Mouse (Mus musculus): Measurements from ENCODE around the gene Tldc1. TPM values are rescaled to one million over a fixed set of nuclear protein-coding genes. Genes with fewer than 3 reads are reported as not detected.

Gene Tldc1
- polyA plus RNA-seq, 1 experiment from 2014 or later = 5.4 TPM

DNA sequence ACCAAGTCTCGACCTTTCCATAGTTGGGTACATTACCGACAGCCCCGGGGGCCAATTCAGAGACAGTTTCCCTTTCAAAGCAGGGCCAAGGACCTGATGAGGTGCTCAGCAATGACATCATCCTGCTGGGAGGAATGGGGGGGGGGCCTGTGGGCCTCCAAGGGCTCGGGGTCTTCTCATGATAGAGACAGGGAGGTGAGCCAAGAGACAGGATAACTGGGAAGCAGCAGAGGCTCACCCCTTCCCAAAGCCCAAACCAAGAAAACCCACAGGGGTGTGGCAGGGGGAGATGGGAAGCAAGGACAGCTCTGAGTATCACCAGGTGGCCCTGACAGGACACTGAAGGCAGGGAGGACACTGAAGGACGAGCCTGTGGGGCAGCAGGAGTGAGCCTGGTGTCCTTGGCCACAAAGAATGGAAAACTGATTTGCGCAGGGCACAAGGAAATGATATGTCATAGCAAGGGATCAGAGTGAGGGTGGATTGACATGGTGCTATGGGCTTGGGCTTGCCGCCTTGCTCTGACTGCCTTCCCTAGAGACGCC, 49.8 kb downstream of the Tldc1 start:
- 83% methylated on average over 8 of the region's 8 CpGs for WGBS
- no peaks in the 10 kb centered on the region for H3K36me3 ChIP-seq (ENCODE audit: control insufficient read depth, insufficient read depth, low read length)
- ATAC-seq (ENCODE audit: low read depth) (no peak), DNase-seq (ENCODE audit: low spot score) (no peak)
- H3K27ac ChIP-seq (replicated peaks; ENCODE audit: low read depth, low read length) = no peak overlapping the region
- no peak overlapping the region for H3K9ac ChIP-seq (ENCODE audit: low read depth, low read length)
- no peak overlapping the region for H3K4me3 ChIP-seq (ENCODE audit: low read depth, low read length)
- H3K9me3 ChIP-seq (ENCODE audit: control insufficient read depth, low read length) = no peaks in the 10 kb centered on the region
- no peaks in the 10 kb centered on the region for H3K27me3 ChIP-seq (replicated peaks; ENCODE audit: control insufficient read depth, insufficient read depth, low read length)
- H3K4me2 ChIP-seq (ENCODE audit: low read depth, low read length) = no peak overlapping the region
- H3K4me1 ChIP-seq (ENCODE audit: control insufficient read depth, insufficient read depth, low read length) = no peaks in the 10 kb centered on the region

DNA sequence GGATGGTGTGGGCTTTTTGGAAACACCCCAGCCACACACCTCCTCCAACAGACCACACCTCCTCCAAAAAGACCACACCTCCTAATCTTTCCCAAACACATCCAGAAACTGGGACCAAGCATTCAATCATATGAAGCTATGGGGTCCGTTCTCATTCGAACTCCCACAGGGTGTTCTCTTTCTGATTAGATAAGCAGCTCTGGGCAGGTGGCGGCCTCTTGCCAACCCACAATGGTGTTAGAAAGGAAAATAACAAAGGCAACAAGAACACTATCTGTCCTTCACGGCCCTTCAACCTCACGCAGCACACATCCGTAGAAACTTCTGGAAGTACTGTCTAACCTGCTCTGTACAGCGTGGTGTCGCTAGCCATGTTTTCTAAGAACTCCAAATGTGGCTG, 51.1 kb downstream of the Tldc1 start:
- Histone ChIP-seq H3K9ac (ENCODE audit: low read depth, low read length) (no peak overlapping the region), H3K36me3 (ENCODE audit: control insufficient read depth, insufficient read depth, low read length) (no peaks in the 10 kb centered on the region)

DNA sequence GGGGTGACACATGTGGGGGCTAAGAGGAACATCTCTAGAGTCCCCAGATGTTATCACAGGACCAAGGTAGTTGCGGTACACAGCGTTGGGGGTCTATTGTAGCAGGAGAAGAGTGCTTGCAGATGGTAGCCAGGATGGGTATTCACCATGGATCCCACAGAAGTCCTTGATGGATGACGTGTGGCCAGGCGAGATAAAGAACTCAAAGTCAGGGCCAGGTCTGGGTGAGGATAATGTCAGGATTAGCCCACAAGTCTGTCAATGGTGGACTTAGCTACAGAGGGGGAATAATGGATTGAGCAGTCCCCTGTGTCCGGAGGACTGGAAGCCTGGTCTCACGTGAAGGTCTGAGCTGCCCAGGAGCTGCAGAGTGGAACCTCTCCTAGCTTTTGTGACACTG, 53.6 kb downstream of the Tldc1 start:
- Histone ChIP-seq H3K4me1 (ENCODE audit: control insufficient read depth, insufficient read depth, low read length) (no peaks in the 10 kb centered on the region), H3K4me2 (ENCODE audit: low read depth, low read length) (no peak overlapping the region), H3K36me3 (ENCODE audit: control insufficient read depth, insufficient read depth, low read length) (no peaks in the 10 kb centered on the region), H3K4me3 (ENCODE audit: low read depth, low read length) (no peak overlapping the region), H3K9ac (ENCODE audit: low read depth, low read length) (no peak overlapping the region), H3K27me3 (replicated peaks; ENCODE audit: control insufficient read depth, insufficient read depth, low read length) (no peaks in the 10 kb centered on the region), H3K9me3 (ENCODE audit: control insufficient read depth, low read length) (no peaks in the 10 kb centered on the region), H3K27ac (replicated peaks; ENCODE audit: low read depth, low read length) (no peak overlapping the region)
- ATAC-seq (ENCODE audit: low read depth) = no peak
- WGBS = 82% methylated on average over 6 of the region's 6 CpGs
- no peak for DNase-seq (ENCODE audit: low spot score)

More for the DNA sequence above, 51.1 kb downstream of the Tldc1 start:
- 87% methylated on average over 8 of the region's 8 CpGs for WGBS
- Histone ChIP-seq H3K27ac (replicated peaks; ENCODE audit: low read depth, low read length) (no peak overlapping the region), H3K4me1 (ENCODE audit: control insufficient read depth, insufficient read depth, low read length) (no peaks in the 10 kb centered on the region), H3K27me3 (replicated peaks; ENCODE audit: control insufficient read depth, insufficient read depth, low read length) (no peaks in the 10 kb centered on the region), H3K4me3 (ENCODE audit: low read depth, low read length) (no peak overlapping the region), H3K9me3 (ENCODE audit: control insufficient read depth, low read length) (no peaks in the 10 kb centered on the region), H3K4me2 (ENCODE audit: low read depth, low read length) (no peak overlapping the region)
- DNase-seq (ENCODE audit: low spot score) (no peak), ATAC-seq (ENCODE audit: low read depth) (no peak)

DNA sequence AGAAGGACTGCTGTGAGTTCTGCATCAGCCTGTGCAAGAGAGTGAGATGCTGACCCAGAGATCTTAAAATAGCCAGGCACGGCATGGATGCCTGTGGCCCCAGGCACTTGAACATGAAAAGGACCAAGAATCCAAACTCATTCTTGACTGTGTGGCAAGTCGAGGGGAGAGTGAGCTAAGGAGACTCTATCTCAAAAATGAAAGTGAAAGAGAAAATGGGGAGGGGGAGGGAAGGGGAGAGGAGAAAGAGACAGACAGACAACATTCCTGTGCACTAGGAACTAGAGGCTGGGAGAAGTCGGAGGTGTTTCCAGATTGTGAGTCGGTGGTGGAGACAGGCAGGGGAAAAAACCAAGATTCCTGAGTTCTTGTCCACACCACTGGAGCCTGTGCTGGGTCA, 54.5 kb downstream of the Tldc1 start:
- Histone ChIP-seq H3K4me3 (ENCODE audit: low read depth, low read length) (no peak overlapping the region), H3K36me3 (ENCODE audit: control insufficient read depth, insufficient read depth, low read length) (no peaks in the 10 kb centered on the region), H3K4me1 (ENCODE audit: control insufficient read depth, insufficient read depth, low read length) (no peaks in the 10 kb centered on the region), H3K4me2 (ENCODE audit: low read depth, low read length) (no peak overlapping the region), H3K9ac (ENCODE audit: low read depth, low read length) (no peak overlapping the region), H3K27ac (replicated peaks; ENCODE audit: low read depth, low read length) (no peak overlapping the region), H3K27me3 (replicated peaks; ENCODE audit: control insufficient read depth, insufficient read depth, low read length) (no peaks in the 10 kb centered on the region), H3K9me3 (ENCODE audit: control insufficient read depth, low read length) (no peaks in the 10 kb centered on the region)
- DNase-seq (ENCODE audit: low spot score) (no peak), ATAC-seq (ENCODE audit: low read depth) (no peak)
- 52% methylated on average over 4 of the region's 4 CpGs for WGBS

DNA sequence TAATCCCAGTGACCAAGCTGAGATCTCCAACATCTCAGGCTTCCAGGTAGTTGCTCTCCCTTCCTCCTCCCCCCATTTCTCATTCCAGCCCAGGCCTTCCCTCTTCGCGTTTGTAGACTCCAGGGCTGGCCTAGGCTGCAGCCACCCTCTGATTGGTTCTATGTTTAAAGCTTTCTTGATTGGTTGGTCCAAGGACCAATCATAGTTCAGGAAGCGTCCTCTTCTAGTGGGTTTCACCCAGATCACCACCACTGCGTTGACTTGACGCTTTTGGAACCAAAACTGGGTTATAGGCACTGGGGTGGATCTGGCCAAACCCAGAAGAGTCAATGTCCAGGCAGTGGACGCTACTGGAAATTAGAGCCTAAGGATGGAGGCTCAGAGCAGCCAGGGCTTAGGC, 55.9 kb downstream of the Tldc1 start:
- no peak overlapping the region for H3K4me2 ChIP-seq (ENCODE audit: low read depth, low read length)
- DNase-seq (ENCODE audit: low spot score) = no peak
- H3K36me3 ChIP-seq (ENCODE audit: control insufficient read depth, insufficient read depth, low read length) = no peaks in the 10 kb centered on the region
- H3K4me1 ChIP-seq (ENCODE audit: control insufficient read depth, insufficient read depth, low read length) = no peaks in the 10 kb centered on the region
- no peak overlapping the region for H3K9ac ChIP-seq (ENCODE audit: low read depth, low read length)
- H3K4me3 ChIP-seq (ENCODE audit: low read depth, low read length) = no peak overlapping the region
- H3K27me3 ChIP-seq (replicated peaks; ENCODE audit: control insufficient read depth, insufficient read depth, low read length) = no peaks in the 10 kb centered on the region
- no peak overlapping the region for H3K27ac ChIP-seq (replicated peaks; ENCODE audit: low read depth, low read length)
- no peaks in the 10 kb centered on the region for H3K9me3 ChIP-seq (ENCODE audit: control insufficient read depth, low read length)
- 49% methylated on average over 6 of the region's 6 CpGs for WGBS
- no peak for ATAC-seq (ENCODE audit: low read depth)

DNA sequence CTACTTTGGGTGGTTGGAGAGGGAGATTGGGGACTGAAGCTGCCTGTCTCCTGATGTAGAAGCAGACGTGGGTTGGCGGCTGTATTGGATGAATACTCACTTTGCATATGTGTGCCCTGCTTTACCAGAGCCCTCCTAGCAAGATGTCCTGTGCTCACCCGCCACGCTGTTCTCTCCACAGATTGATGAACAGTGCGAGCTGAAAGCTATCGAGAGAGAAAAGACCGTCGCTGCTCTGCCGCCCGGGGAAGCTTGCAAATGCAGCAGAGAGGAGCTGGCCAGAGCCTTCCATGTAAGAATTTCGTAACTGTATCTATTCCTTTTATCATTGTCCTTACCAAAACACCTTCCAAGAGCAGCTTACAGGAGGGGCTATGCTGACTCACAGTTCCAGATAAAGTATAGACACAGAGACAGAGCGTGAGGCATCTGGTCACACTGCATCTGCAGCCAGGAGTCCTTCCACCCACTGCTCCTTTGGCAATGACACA, 59.2 kb downstream of the Tldc1 start:
- Histone ChIP-seq H3K27me3 (replicated peaks; ENCODE audit: control insufficient read depth, insufficient read depth, low read length) (no peaks in the 10 kb centered on the region), H3K4me3 (ENCODE audit: low read depth, low read length) (no peak overlapping the region), H3K4me1 (ENCODE audit: control insufficient read depth, insufficient read depth, low read length) (no peaks in the 10 kb centered on the region), H3K27ac (replicated peaks; ENCODE audit: low read depth, low read length) (no peak overlapping the region), H3K9ac (ENCODE audit: low read depth, low read length) (no peak overlapping the region), H3K36me3 (ENCODE audit: control insufficient read depth, insufficient read depth, low read length) (no peaks in the 10 kb centered on the region), H3K9me3 (ENCODE audit: control insufficient read depth, low read length) (no peaks in the 10 kb centered on the region), H3K4me2 (ENCODE audit: low read depth, low read length) (no peak overlapping the region)
- no peak for ATAC-seq (ENCODE audit: low read depth)
- WGBS = 77% methylated on average over 12 of the region's 12 CpGs
- no peak for DNase-seq (ENCODE audit: low spot score)

DNA sequence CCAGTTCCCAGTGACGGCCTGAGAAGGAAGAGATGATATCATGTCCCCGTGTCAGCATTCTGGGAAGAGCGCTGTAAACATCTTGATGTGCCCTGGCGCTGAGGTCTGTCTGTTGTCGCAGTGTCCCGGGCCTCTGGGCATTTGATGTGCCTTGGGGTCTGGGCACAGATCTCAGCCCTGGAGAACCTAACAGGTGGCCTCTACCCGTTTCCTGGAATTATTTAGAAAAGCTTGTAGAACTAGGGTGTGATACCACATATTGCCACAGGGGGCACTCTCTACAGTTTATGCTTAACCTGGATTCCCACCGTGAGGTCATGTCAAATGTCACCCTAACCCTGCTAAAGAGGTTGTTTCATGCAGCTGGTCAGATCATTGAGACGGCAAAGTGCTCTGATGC, 60.5 kb downstream of the Tldc1 start:
- Histone ChIP-seq H3K36me3 (ENCODE audit: control insufficient read depth, insufficient read depth, low read length) (no peaks in the 10 kb centered on the region), H3K4me3 (ENCODE audit: low read depth, low read length) (no peak overlapping the region), H3K4me2 (ENCODE audit: low read depth, low read length) (no peak overlapping the region), H3K9me3 (ENCODE audit: control insufficient read depth, low read length) (no peaks in the 10 kb centered on the region), H3K4me1 (ENCODE audit: control insufficient read depth, insufficient read depth, low read length) (no peaks in the 10 kb centered on the region), H3K9ac (ENCODE audit: low read depth, low read length) (no peak overlapping the region), H3K27me3 (replicated peaks; ENCODE audit: control insufficient read depth, insufficient read depth, low read length) (no peaks in the 10 kb centered on the region), H3K27ac (replicated peaks; ENCODE audit: low read depth, low read length) (no peak overlapping the region)
- DNase-seq (ENCODE audit: low spot score) (no peak), ATAC-seq (ENCODE audit: low read depth) (no peak)
- 54% methylated on average over 9 of the region's 9 CpGs for WGBS

DNA sequence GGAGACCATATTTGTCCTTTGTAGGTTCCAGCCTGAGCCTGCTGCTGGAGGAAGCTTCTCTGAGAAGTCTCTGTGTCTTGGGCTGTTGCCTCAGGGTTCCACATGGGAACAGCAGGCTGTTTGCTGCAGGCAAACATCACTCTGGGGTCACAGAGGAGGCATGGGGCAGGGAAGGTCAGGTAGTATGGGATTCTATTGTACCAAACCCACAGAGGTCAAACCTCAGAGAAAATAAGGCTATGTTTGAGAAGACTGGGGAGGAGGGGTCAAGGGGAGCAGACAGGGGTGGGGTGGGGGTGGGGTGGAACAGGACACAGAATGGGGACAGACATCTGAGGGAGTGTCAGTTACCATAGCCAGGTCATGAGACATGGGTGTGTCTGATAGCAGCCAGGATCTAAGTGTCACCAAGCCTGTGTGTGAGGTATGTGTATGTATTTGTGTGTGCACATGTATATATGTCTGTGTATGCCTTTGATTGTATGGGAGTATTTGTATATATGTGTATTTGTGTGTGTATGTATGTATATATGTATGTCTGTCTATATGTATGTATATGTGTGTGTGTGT, 61.4 kb downstream of the Tldc1 start:
- H3K36me3 ChIP-seq (ENCODE audit: control insufficient read depth, insufficient read depth, low read length) = no peaks in the 10 kb centered on the region
- DNase-seq (ENCODE audit: low spot score) (no peak), ATAC-seq (ENCODE audit: low read depth) (no peak)
- H3K4me2 ChIP-seq (ENCODE audit: low read depth, low read length) = no peak overlapping the region
- no peak overlapping the region for H3K4me3 ChIP-seq (ENCODE audit: low read depth, low read length)
- H3K4me1 ChIP-seq (ENCODE audit: control insufficient read depth, insufficient read depth, low read length) = no peaks in the 10 kb centered on the region
- no peaks in the 10 kb centered on the region for H3K27me3 ChIP-seq (replicated peaks; ENCODE audit: control insufficient read depth, insufficient read depth, low read length)
- no peaks in the 10 kb centered on the region for H3K9me3 ChIP-seq (ENCODE audit: control insufficient read depth, low read length)
- H3K27ac ChIP-seq (replicated peaks; ENCODE audit: low read depth, low read length) = no peak overlapping the region
- no peak overlapping the region for H3K9ac ChIP-seq (ENCODE audit: low read depth, low read length)

DNA sequence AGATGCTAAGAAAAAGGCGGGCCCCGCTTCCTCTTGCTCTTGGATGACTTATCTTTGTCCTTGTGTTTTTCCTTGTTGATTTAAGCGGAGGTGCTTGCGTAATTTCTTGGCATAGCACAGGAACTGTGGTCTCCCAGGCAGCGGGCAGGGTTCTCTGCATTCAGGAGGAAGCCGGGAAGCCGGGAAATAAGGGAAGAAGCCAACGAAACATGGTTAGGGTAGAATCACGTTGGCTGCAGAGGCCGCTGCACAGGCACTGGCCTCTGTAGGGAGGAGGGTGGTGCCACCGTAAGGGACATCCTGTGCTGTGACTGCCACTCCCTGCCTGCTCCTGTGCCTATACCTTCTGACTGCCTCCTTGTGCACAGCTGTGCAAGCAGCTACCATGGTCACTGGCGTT, 63.0 kb downstream of the Tldc1 start:
- H3K36me3 ChIP-seq (ENCODE audit: control insufficient read depth, insufficient read depth, low read length) = no peaks in the 10 kb centered on the region
- H3K27ac ChIP-seq (replicated peaks; ENCODE audit: low read depth, low read length) = no peak overlapping the region
- no peak for DNase-seq (ENCODE audit: low spot score)
- no peak for ATAC-seq (ENCODE audit: low read depth)
- H3K4me3 ChIP-seq (ENCODE audit: low read depth, low read length) = no peak overlapping the region
- no peaks in the 10 kb centered on the region for H3K9me3 ChIP-seq (ENCODE audit: control insufficient read depth, low read length)
- no peak overlapping the region for H3K4me2 ChIP-seq (ENCODE audit: low read depth, low read length)
- no peaks in the 10 kb centered on the region for H3K27me3 ChIP-seq (replicated peaks; ENCODE audit: control insufficient read depth, insufficient read depth, low read length)
- 62% methylated on average over 12 of the region's 12 CpGs for WGBS
- no peaks in the 10 kb centered on the region for H3K4me1 ChIP-seq (ENCODE audit: control insufficient read depth, insufficient read depth, low read length)
- H3K9ac ChIP-seq (ENCODE audit: low read depth, low read length) = no peak overlapping the region

Measured in embryonic facial prominence, embryonic 14.5 days (tissue).